Mouse (Mus musculus) kidney, adult 18-20 months (tissue): ENCODE data around the gene Hid1.
A peak's percentile ranks its signal among the peaks of the same experiment; 100 is the strongest.

Experiments
- DNase-seq: peaks from one replicate; pipeline ENCODE4 v3.0.0; 2021

Gene Hid1

DNA sequence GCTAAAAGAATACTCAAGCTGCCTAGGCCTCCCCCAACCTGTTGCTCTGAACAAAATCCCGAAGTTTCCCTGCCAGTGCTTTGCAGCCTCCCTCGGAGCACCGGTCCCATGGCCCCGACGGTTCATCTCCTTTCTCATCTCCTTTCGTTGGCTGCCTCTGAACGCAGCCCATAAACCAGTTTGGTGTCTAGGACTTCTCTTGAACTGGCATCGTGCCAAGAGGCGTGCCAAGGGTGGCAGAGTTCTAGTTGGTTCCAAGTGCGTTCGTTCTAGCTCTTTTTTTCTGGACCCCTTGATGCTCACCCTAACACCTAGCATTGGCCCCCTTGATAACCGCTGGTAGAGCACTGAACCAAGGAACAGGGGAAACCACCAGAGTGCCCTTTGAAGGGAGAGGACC is 32.3 kb downstream of the Hid1 start:
- DNase-seq, result peak; percentile 42

DNA sequence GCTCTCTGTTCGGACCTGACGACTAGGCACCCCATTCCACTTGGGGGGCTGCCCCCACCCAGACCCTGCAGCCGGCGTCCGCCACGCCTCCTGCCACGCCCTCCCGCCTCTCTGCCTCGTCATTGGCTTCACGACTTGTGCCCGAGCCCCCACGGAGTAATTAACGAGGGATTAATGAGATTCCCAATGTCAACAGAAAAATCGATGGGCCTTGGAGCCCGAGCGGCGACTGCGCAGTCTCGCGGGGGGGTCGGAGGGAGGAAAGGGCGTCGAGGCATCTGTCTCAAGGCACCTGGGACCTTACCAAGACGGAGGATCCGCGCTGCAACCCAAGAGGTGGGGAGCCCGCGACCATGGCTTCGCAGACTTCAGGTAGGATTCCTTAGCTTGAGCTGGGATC is 33.0 kb downstream of the Hid1 start, which contains the start of gene Otop3:
Gene Otop3 (plus strand): TSS at position 201 of the 400 bp plus-strand sequence.
- DNase-seq, result no peak

DNA sequence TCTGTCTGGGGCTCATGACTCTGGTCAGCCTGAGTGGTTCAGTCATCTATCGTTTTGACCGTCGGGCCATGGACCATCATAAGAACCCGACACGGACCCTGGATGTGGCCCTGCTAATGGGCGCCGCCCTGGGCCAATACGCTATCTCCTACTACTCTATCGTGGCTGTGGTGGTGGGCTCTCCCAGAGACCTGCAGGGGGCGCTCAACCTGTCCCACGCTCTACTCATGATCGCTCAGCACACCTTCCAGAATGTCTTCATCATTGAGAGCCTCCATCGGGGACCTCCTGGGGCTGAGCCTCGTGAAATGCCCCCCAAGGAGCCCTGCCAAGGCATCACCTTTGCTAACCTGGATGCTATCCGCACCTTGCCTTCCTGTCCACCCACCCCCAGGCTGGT is 38.2 kb downstream of the Hid1 start:
- DNase-seq, result no peak

GRCm38 (mm10) chr11:115326730-115327129 is 40.8 kb downstream of the Hid1 start:
- DNase-seq, result no peak

DNA sequence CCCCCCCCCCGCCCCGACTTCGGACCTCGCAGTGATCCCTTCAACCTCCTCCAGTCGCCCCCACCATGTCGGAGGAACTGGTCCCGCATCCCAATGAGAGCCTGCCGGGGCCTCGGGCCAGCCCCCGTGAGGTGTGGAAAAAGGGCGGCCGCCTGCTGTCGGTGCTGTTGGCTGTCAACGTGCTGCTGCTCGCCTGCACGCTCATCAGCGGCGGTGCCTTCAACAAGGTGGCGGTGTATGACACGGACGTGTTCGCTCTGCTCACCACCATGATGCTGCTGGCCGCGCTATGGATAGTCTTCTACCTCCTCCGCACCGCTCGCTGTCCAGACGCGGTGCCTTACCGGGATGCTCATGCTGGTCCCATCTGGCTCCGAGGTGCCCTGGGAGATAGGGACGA is 44.2 kb downstream of the Hid1 start:
- DNase-seq, result no peak

DNA sequence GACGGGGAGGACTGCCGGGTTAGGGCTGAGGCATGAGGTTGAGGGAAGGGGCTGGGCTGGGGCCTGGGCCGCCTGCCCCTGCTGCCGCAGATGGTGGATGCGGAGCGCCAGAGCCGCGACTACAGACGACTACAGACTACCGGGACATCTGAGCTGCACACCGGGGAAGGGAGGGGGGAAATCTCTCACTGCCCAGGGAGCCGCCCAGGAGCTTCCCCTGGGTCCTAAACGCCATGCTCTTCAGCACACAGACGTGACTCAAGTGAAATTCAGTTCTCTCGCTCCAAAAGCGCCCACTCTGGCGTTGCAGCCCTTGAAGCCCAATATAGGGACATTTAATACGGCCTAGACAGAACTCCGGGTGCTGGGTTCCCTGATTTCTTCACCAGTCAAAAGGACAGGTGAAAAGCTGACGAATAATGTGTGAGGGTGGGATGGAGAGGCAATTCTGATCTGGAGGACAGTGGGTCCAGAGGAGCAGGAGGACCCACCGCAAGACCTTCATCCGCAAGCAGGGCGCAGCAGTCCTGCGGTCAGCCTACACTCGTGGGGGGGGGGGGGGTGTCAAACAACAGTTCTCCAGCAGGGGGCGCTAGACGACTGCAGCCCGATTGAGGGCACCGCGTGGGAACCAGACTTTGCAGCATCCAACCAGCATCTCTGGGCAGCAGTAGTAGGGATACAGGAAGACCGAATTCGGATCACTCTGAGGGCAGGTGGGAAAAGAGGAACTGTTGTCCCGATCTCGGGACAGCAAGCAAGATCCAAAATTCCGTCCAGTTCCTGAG is 45.5 kb downstream of the Hid1 start, which contains the start of gene Ush1g:
Gene Ush1g (minus strand): TSS at position 136 of the 788 bp plus-strand sequence.
- DNase-seq, result peak; percentile 53

GRCm38 (mm10) chr11:115319704-115320383 is 47.7 kb downstream of the Hid1 start:
- DNase-seq, result no peak

- no peak for DNase-seq
Observed at GRCm38 (mm10) chr11:115318245-115319027, 49.1 kb downstream of the Hid1 start.

DNA sequence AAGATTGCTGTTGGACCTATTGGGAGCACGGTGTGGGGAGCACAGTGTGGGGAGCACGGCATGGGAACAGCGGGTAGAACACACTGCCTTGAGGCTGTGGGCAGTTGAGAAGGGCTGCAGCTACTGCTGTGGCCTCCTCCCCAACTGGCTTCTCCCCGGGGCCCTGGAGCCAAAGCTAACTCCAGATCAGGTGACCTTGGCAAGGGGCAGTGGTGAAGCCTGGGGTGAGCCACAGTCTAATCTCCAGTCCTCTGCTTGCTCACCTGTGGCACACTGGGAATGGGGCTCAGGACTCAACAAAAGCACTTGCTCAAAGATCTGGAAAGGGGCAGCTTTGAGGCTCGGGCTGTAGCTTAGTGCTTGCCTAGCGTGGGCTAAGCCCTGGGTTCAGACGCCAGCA is 50.4 kb downstream of the Hid1 start:
- DNase-seq, result no peak

GRCm38 (mm10) chr11:115314249-115314648 is 53.3 kb downstream of the Hid1 start:
- DNase-seq, result no peak

DNA sequence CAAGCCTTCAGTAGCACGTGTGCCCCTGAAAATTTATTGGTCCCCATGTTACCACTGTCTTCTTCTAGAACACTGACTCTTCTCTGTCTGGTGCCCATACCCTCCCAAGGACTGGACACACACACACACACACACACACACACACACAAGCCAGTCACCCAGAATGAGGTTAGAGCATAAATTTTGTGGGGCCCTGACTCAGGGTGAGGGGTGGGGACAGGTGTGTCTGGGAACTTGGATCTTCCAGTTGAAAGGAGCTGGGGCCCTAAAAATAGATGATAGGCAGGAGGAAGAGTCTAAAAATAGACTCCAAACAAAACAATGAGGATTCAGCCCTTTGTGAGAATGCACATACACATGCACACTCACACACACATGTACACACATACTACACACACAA is 58.8 kb downstream of the Hid1 start:
- no peak for DNase-seq

DNA sequence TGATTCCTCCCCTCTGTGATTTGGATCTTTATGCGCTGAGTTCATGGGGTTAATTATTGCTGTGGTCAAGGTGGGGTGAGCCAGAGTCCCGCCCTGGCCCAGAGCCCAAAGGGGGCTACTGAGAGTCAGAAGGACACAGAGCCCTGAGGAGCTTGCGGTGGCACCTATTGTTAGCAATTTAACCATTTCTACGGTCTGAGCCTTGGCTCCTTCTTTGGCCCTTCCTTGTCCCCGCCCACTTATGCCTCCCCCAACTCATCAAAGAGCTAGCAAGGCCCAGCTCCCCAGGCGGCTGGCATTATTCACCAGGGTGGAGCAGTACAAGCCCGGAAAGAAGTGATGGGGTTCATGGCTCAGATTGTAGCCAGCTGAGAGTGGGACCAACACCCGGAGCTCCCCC is 60.7 kb downstream of the Hid1 start, which contains the start of gene Otop2:
Gene Otop2 (plus strand): TSS at position 301 of the 400 bp plus-strand sequence.
- no peak for DNase-seq

GRCm38 (mm10) chr11:115303167-115303566 is 64.4 kb downstream of the Hid1 start:
- no peak for DNase-seq

GRCm38 (mm10) chr11:115301351-115301750 is 66.2 kb downstream of the Hid1 start:
- no peak for DNase-seq

DNA sequence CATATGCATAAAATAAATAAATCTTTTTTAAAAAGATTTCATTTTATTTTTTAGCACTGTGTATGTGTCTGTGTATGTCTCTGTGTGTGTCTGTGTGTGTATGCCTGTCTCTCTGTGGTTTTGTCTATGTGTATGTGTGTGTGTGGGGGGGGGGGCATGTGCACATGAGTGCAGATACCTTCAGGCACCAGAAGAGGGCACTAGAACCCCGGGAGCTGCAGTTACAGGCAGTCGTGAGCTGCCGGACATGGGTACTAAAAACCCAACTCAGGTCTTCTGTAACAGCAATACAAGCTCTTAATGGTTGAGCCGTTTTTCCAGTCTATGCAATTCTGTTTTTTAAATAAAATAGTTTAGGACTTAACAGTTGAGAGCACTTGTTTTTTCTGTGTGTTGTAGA is 66.8 kb downstream of the Hid1 start:
- no peak for DNase-seq

GRCm38 (mm10) chr11:115298160-115298559 is 69.4 kb downstream of the Hid1 start:
- DNase-seq, result no peak
